Mouse (Mus musculus) kidney, postnatal 25 days (tissue): ENCODE results near the gene Dgkq.

ENCODE experiments used
- DNase-seq, 2 experiments: peaks; one replicate each; pipeline ENCODE4 v3.0.0; 2021; ENCODE audit warnings: mixed read lengths in 2 of 2

The Dgkq gene

GRCm38 (mm10) chr5:108668977-108669936, at the start of gene Dgkq:
Gene Dgkq, minus strand, starts transcription at chr5:108669672.
- DNase-seq = peak; percentile 93 to 95

GRCm38 (mm10) chr5:108718051-108718450, 48.6 kb upstream of the Dgkq start:
- no peak for DNase-seq

DNA sequence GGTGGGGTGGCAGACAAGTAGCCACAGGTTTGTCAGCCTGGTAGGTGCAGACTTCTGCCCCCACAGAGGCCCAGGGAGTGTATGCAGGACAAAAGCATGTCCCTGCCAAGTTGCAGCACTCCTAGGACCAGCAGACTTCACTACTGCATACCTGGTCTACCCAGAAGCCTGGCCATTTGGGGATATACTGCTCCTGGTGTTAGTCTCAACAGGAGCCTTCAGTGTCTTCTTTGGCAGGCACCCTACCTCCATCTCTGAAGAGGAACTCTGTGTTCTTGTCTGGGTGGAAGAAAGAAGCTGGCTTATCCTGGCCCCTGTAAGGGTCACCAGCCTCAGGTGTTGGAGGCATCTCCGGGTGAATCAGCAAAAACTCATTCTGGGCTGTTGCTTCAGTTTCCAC, 46.5 kb upstream of the Dgkq start:
- no peak for DNase-seq

DNA sequence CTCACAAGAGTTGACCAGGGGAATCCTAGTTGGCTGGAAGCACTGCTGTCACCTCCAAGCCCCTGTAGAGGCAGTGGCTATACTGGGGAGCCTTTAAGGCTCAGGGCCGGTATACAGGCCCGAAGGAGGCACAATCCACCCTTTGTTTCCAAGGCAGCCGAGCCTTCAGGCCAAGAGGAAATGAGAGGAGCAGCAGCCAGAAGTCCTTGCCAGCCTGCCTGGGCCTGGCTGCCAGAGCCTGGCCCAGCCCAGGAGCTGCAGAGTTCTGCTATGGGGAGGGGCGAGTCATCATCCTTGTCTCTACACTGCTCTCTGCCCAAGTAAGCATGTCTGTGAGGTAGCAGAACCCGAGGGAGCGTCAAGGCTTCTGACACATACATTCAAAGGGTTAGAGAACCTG, 44.7 kb upstream of the Dgkq start:
- DNase-seq = peak; percentile 23 to 56

- no peak for DNase-seq
These were observed 44.2 kb upstream of the Dgkq start for GRCm38 (mm10) chr5:108713691-108714090.

- no peak for DNase-seq
These were observed 43.6 kb upstream of the Dgkq start for GRCm38 (mm10) chr5:108713096-108713495.

DNA sequence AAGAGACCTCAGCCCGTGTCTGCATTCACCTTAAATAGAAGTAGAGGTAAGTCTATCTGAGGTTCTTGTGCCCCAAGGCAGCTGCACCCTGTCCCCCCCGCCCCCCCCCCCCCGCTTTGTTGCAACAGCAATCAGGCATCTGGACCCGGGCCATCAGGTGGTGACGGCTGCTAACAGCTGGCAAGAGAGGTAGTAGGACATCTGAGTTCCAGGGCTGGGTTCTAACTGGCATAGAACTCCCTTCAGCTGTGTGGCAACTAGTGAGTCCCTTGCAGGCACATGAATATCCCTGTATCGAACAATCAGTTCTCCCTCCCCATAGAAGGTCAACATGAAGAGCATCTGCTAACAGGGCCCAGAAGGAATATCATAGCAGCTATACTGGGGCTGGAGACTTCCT, 42.5 kb upstream of the Dgkq start:
- DNase-seq = no peak

DNA sequence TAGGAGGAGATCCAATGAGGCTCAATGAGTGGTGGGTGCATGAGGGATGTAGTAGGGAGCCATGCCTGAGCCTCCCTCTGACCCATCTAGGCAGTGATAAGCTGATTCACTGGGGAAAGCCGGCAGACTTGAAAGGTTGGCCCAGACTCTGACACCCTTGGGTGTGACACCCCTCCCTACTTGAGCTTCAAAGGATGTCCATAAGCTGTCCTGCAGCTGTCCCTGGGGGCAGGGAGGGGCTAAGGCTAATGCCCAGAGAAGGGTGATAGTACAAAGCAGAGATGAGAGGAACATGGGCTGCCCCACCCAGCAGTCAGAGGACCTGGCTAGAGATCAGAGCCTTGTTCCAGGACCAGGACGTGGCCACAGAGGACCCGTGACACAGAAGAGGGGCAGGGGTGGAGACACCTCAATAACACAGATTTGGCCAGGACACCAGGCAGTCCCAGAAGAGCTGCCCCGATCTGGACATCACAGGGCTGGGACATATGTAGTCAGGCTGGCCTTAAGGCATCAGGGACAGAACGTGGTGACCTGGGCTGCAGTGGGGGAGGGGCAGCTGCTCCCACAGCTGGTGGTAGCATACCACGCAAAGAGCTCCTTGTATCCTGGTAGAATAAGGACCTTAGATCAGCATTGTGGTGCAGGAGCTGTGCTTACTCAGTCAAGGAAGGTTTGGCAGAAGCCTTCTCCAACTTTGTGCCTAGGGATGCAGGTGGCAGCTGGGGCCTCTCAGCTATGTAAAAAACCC, 39.7 kb upstream of the Dgkq start:
- DNase-seq = peak in 1 of 2 experiments; percentile 46

- DNase-seq = peak; percentile 65 to 89
These were observed 38.9 kb upstream of the Dgkq start for GRCm38 (mm10) chr5:108708419-108708818.

- DNase-seq = no peak
These were observed 38.3 kb upstream of the Dgkq start for GRCm38 (mm10) chr5:108707758-108708157.

DNA sequence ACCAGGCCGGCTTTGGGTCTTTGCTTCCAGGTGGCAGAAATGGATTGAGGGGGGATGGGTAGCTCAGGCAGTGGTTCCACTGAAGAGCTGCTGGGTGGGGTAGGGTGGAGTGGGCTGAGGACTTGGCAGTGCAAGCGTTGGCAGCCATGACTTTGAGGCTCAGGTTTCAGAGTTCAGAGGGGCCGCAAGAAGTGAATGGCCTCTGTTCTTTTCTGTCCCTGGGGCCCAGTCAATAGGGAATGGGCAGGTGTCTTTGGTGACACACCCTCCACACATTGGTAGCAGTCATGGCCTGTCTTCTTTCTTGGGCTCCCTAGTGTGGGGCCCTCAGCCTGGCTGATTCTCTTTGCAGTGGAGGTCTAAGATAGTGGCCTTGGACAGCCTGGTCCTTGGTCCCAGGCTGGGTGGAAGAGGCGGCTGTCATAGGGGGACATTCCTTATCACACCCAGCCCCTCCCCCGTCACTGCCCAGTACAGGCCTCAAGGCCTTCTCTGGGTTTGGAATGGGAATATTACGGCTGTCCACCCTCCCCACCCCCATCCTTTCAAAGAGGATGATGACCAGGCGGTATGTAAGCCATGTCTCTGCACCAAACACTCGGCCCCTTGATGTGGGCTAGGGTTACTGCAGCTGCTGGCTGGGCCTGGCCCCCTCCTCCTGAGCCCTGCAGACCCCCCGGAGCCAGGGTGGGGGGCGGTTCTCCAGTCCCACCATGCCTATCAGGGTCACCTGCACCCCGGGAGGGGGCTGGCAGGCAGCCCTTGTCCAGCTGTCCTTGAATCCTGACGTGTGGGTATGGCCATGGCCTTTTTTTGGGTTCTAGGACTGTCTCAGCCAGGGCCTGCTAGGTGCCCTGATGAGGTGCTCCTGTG, 34.5 kb upstream of the Dgkq start:
- DNase-seq = no peak

- DNase-seq = no peak
These were observed 32.0 kb upstream of the Dgkq start for GRCm38 (mm10) chr5:108701341-108702021.

DNA sequence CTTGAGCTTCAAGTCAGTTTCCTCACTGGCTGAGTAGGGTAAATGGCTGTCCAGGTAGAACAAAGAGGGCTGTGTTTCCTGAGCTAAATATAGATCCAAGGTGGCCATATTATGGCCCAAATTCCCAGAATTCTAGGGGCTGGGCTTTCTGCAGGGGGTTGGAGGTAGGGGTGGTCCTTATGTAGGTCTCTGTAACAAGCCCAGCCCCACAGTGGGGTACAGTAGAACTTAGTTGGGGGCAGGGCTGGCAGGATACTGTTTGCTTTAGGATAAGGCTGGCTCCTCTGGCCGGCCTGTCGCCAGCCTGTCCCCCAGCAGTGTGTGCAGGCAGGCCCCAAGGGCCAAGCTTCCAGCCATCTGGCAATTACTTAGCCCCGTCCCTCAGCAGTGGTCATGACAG, 30.9 kb upstream of the Dgkq start:
- no peak for DNase-seq

DNA sequence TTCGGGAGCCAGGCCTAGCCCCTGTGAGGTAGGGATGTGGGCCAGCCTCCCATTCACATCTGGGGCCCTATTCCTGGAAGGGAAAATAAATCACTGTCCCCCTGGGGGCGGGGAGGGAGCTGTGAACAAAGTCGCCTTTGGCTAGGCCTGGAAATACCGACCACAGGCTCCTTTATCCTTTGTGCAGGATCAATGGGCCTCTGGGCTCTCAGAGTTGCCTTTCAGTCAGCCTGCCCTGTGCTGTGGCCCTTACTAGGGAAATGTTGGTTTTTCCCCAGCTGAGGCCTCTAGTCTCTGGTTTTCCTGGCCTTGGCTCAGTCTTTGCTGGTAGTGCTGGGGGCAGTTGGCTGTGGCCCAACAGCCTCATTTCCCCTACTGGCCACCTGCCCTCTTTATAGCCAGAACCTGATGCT, 27.9 kb upstream of the Dgkq start:
- no peak for DNase-seq

- DNase-seq = no peak
These were observed 27.1 kb upstream of the Dgkq start for GRCm38 (mm10) chr5:108696542-108696941.

- no peak for DNase-seq
These were observed 26.4 kb upstream of the Dgkq start for GRCm38 (mm10) chr5:108695861-108696260.

DNA sequence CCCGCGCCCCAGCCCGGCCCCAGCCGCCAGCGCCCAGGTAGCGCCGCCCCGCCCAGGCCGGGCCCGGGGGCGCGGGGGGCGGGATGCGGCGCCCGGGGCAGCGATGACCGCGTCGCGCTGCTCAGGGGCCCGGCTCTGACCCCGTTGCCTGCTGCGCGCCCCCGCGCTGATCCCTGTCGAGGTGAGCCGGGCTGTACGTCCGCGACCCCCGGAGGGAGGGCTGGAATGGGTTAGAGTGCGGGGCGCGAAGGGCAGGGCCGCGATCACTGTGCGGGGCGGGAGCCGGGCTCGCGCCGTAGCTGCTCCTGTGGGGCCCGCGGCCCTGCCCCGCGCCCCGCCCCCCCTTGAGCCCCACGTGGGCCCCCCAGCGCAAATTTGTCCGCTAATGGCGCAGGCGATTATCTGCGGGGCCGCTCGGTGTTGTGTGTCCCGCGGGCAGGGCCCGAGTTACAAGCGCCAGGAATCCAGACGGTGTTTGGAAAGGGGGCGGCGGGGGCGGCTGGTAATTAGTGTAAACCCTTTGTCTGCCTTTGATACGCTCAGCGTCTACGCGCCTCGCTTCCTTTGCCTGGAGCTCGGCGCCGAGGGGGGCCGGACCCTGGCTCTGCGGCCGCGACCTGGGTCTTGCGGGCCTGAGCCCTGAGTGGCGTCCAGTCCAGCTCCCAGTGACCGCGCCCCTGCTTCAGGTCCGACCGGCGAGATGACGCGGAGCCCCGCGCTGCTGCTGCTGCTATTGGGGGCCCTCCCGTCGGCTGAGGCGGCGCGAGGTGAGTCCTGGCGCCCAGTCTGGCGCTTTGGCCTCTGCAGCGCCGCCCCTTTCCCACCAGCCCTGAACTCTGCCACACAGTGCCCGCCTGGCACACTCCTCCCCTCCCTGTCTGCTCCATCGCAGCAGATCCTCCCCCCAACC, 25.1 kb upstream of the Dgkq start:
- DNase-seq = peak; percentile 62 to 88

- peak; percentile 92 to 96 for DNase-seq
These were observed 24.4 kb upstream of the Dgkq start for GRCm38 (mm10) chr5:108693872-108694288.

DNA sequence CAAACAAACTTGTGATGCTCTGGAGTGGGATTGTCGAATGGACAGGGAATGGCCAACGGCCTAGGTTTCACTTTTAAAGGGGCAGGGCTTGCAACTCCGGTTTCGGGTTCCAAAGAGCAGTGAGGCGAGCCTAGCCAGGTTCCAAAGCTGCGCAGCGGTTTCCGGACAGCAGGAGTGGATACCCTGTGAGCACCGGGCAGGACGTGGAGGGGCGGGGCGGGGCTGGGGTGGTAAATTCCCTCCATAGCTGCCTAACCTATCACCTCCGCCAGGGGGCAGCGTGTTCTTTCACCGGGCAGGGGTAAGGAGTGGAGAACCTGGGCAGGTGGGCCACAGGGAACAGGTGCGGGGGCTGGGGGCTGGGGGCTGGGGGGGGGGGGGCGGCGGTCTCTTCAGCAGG, 22.8 kb upstream of the Dgkq start, which contains the start of gene Fgfrl1:
Gene Fgfrl1 (plus strand): TSS at position 112 of the 400 bp plus-strand sequence.
- DNase-seq = peak; percentile 79 to 89

GRCm38 (mm10) chr5:108691152-108691551, 21.7 kb upstream of the Dgkq start:
- DNase-seq = no peak

GRCm38 (mm10) chr5:108689091-108689490, 19.6 kb upstream of the Dgkq start:
- no peak for DNase-seq
